Mouse (Mus musculus): ENCODE data around the gene Olfr1346. TPM values are rescaled to one million over a fixed set of nuclear protein-coding genes. Genes with fewer than 3 reads are reported as not detected.

Olfr1346 gene
- not detected for polyA plus RNA-seq (2012; fragmentation: generic; extraction: Trizol)

DNA sequence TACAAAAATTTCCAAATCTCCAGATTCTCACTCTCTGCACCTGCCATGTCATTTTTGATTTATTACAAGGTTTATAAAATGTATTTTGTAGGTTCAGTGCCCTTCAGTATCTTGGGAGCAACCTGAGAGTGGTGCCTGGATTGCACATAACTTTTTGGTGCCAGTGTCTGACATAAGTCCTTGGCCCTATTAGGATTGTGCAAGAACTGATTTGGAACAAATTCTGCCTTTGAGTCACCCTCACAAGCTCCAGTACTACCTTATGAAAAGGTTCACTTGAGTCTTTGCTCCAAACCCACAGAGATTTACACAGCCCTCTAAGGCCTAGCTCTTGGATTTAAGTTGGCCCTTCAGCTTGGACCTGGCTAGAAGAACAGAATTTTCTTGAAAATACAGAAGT is at the start of gene Olfr1346:
Gene Olfr1346 (plus strand): TSS at position 151 of the 400 bp plus-strand sequence.

DNA sequence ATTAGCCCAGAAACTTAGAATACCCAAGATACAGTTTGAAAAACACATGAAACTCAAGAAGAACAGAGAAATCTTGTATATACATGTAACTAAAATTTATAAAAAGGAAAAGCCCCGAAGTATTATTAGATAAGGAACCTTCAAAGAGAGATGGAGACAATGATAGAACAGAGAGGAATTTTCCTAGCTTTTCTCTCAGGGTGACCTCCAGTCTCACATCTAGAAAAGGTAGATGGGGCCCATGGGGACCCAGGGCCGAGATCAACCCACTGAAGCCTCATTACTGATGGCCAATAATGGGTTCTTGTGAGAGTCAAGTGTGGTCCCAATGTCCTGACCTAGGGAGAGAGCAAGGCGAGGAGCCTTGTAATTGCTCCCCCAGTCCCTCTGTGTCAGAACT is 28.5 kb upstream of the Olfr1346 start, which contains the start of gene Olfr1344:
Gene Olfr1344 (plus strand): TSS at position 301 of the 400 bp plus-strand sequence.

DNA sequence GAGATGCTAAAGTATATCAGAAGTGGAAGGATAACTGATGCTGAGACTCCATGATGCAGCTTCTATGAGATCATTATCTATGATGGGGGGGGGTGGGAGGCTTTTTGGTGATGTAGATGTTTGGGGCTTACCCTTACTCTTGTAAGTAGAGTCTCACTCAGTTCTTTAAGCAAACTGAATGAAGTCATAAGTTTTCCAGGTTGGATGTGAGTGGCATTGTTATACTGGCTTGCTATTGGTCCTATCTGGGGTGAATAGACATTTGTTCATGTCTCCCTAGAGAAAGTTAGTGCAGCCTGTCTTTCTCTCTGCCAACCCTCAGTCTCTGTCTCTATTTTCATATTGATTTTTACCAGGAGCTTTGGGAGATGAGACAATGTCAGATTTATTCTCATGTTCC is 11.0 kb upstream of the Olfr1346 start, which contains the start of gene Olfr1336:
Gene Olfr1336 (plus strand): TSS at position 301 of the 400 bp plus-strand sequence.

DNA sequence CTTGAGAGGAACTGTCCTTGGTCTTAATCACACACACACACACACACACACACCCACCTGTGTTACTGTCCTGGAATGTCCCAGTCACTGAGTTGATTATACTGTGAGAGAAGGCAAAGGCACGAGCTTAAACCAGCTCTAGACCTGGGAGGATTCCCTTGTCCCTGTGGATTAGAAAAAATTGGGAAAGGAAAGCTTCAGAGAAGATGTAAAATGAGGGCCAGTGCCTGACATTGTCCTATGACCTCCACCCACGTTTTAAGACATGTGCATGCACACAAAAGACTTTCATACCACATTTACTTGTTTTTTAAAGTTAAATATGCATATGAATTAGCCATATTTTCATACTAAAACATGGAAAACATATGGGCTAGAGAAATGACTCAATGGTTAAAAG is 19.9 kb downstream of the Olfr1346 start, which contains the start of gene Olfr5:
Gene Olfr5 (minus strand): TSS at position 101 of the 400 bp plus-strand sequence.

DNA sequence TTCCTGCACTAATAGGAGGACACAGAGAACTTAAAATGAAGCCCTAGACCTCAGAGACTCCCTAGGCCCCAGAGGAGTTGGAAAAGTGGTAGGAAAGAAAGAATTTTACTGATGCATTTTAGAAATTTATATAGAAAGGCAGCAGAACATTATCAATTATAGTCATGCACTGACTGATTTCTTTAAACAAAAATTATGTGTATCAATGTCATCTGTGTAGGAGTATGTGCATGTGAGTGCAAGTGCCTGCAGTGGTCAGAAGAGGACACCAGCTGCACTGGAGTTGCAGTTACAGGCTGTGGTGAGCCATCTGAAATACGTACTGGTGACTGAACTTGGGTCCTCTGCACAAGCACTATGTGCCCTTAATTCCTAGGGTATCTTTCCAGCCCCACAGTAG is 32.8 kb downstream of the Olfr1346 start, which contains the start of gene Olfr1347:
Gene Olfr1347 (minus strand): TSS at position 101 of the 400 bp plus-strand sequence.

DNA sequence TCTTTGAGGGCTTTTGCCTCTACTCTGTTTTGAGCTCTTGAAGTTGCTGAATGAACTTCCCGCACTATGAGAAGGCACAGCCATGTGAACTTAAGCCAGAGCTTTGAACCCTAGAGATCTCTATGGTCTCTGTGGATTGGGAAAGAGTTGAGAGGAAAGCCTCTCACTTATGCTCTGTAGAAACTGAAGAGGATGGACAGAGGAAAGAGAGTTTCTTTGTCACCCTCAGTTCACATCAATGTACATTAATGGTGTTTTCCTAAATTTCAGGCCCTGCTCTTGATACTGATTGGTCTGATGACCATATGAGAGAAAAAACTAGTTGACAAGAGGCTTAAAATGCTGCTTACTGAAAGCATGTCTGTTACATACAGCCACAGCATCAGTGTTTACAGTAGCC is 41.7 kb downstream of the Olfr1346 start, which contains the start of gene Olfr1348:
Gene Olfr1348 (minus strand): TSS at position 101 of the 400 bp plus-strand sequence.

DNA sequence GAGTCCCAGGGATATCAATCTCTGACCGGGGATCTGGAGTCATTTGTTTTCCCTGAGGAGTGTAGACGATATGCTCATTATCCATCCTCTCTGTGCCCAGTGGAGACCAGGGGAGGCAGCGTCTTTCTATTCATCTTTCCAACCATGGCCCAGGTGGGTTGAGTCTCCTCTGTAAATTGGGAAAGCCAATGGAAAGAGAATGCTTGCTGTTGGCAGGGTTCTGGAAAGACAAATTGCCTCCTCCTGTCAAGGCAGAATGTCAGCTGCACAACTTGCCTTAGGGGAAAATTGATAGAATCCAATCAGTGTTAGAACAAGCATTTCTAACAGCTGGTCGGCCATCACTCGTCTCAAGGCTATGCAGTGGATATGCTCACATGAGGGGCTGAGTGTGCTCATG is 55.9 kb downstream of the Olfr1346 start, which contains the start of gene Olfr1349:
Gene Olfr1349 (minus strand): TSS at position 101 of the 400 bp plus-strand sequence.

Other genes starting within 250 kb of the Olfr1346 start
- gene Zscan5b, start 244.8 kb upstream of the Olfr1346 start, polyA plus RNA-seq (2012; fragmentation: generic; extraction: Trizol) = not detected
- gene Epp13, start 214.4 kb upstream of the Olfr1346 start, polyA plus RNA-seq (2012; fragmentation: generic; extraction: Trizol) = not detected
- gene Zfp667, start 180.5 kb upstream of the Olfr1346 start, polyA plus RNA-seq (2012; fragmentation: generic; extraction: Trizol) = 1 to 10 TPM in 1 of 2 experiments, under 1 TPM in 1; 0.18 to 1.0 TPM
- gene Zfp583, start 135.8 kb upstream of the Olfr1346 start, polyA plus RNA-seq (2012; fragmentation: generic; extraction: Trizol) = under 1 TPM in 1 of 2 experiments, not detected in 1; 0.04 TPM
- gene Gm3854, start 123.3 kb upstream of the Olfr1346 start, polyA plus RNA-seq (2012; fragmentation: generic; extraction: Trizol) = not detected
- under 1 TPM; 0.05 to 0.53 TPM for gene Zfp78, start 103.8 kb upstream of the Olfr1346 start, polyA plus RNA-seq (2012; fragmentation: generic; extraction: Trizol)
- gene Zfp28, start 83.8 kb upstream of the Olfr1346 start, polyA plus RNA-seq (2012; fragmentation: generic; extraction: Trizol) = 1 to 10 TPM in 1 of 2 experiments, under 1 TPM in 1; 0.37 to 4.0 TPM
- under 1 TPM in 1 of 2 experiments, not detected in 1; 0.06 TPM for gene Smim17, start 68.4 kb upstream of the Olfr1346 start, polyA plus RNA-seq (2012; fragmentation: generic; extraction: Trizol)
- gene Gm20715, start 56.8 kb upstream of the Olfr1346 start, polyA plus RNA-seq (2012; fragmentation: generic; extraction: Trizol) = under 1 TPM in 1 of 2 experiments, not detected in 1; 0.01 TPM
- gene Olfr1344, start 28.4 kb upstream of the Olfr1346 start, polyA plus RNA-seq (2012; fragmentation: generic; extraction: Trizol) = not detected
- not detected for gene Olfr1336, start 10.9 kb upstream of the Olfr1346 start, polyA plus RNA-seq (2012; fragmentation: generic; extraction: Trizol)
- gene Olfr5, start 19.8 kb downstream of the Olfr1346 start, polyA plus RNA-seq (2012; fragmentation: generic; extraction: Trizol) = not detected
- not detected for gene Olfr1347, start 32.7 kb downstream of the Olfr1346 start, polyA plus RNA-seq (2012; fragmentation: generic; extraction: Trizol)
- not detected for gene Olfr1348, start 41.6 kb downstream of the Olfr1346 start, polyA plus RNA-seq (2012; fragmentation: generic; extraction: Trizol)
- under 1 TPM in 1 of 2 experiments, not detected in 1; 0.02 TPM for gene Olfr1349, start 55.8 kb downstream of the Olfr1346 start, polyA plus RNA-seq (2012; fragmentation: generic; extraction: Trizol)
- gene Olfr1350, start 97.7 kb downstream of the Olfr1346 start, polyA plus RNA-seq (2012; fragmentation: generic; extraction: Trizol) = not detected
- gene Zim1, start 229.3 kb downstream of the Olfr1346 start, polyA plus RNA-seq (2012; fragmentation: generic; extraction: Trizol) = not detected

Data from C3H10T1/2 (cell line).